In genomic region chr8:24366000-24366399, GRCm38 (mm10) we compare ENCODE assay signal across 20 mouse cellular contexts.
DNase-seq lines count a peak whose midpoint lies in the region; ATAC-seq and TF ChIP-seq lines count a peak whose summit lies in the region.
"Had no signal": no experiment of that assay in that cellular context is flagged by ENCODE, and none has a peak within 500 bp of the region (broad histone marks: within the 10 kb centered on the region; RNA-seq: fewer than 3 reads in every experiment).

No protein-coding gene starts in this region.

- no peak overlapping the region for H3K4me2 ChIP-seq in embryonic facial prominence, embryonic 14.5 days (ENCODE audit: low read depth, low read length)
- no peak overlapping the region for H3K4me2 ChIP-seq in heart, embryonic 16.5 days (ENCODE audit: low read depth, low read length)
- no peak overlapping the region for H3K4me2 ChIP-seq in heart, embryonic 12.5 days
- H3K4me2 ChIP-seq in lung, embryonic 14.5 days = no peak overlapping the region
- H3K4me2 ChIP-seq: heart, embryonic 13.5 days; midbrain, embryonic 13.5 days had no signal

- H3K4me3 ChIP-seq in embryonic facial prominence, embryonic 14.5 days (ENCODE audit: low read depth, low read length) = no peak overlapping the region
- no peak overlapping the region for H3K4me3 ChIP-seq in embryonic facial prominence, embryonic 10.5 days
- H3K4me3 ChIP-seq in heart, embryonic 16.5 days (ENCODE audit: low read length) = no peak overlapping the region
- H3K4me3 ChIP-seq in heart, embryonic 12.5 days = no peak overlapping the region
- no peak overlapping the region for H3K4me3 ChIP-seq in lung, embryonic 14.5 days (ENCODE audit: low read depth, low read length)
- H3K4me3 ChIP-seq in lung, adult 2 months (replicated peaks; ENCODE audit: extremely low read depth, low read depth, low read length) = no peak overlapping the region
- H3K4me3 ChIP-seq: erythroblast, embryonic 14.5 days; heart, embryonic 13.5 days; layer of hippocampus, adult 2 months; left cerebral cortex, adult 2 months; midbrain, embryonic 13.5 days; myocyte had no signal

- no peak for TF ChIP-seq POLR2A in lung, adult 2 months (IDR thresholded peaks at IDR 0.05; ENCODE audit: borderline replicate concordance, extremely low read depth, low read depth, low read length)

- no peaks in the 10 kb centered on the region for H3K27me3 ChIP-seq in embryonic facial prominence, embryonic 14.5 days (replicated peaks; ENCODE audit: control insufficient read depth, insufficient read depth, low read length)
- no peaks in the 10 kb centered on the region for H3K27me3 ChIP-seq in embryonic facial prominence, embryonic 10.5 days (replicated peaks; ENCODE audit: low read depth, poor library complexity, severe bottlenecking)
- no peaks in the 10 kb centered on the region for H3K27me3 ChIP-seq in heart, embryonic 16.5 days (ENCODE audit: control insufficient read depth, insufficient read depth, low read length)
- no peaks in the 10 kb centered on the region for H3K27me3 ChIP-seq in heart, embryonic 12.5 days (replicated peaks)
- H3K27me3 ChIP-seq in lung, embryonic 14.5 days (ENCODE audit: insufficient read depth, low read length) = no peaks in the 10 kb centered on the region
- H3K27me3 ChIP-seq: heart, embryonic 13.5 days; midbrain, embryonic 13.5 days had no signal

- no peak overlapping the region for H3K27ac ChIP-seq in embryonic facial prominence, embryonic 14.5 days (replicated peaks; ENCODE audit: low read depth, low read length)
- no peak overlapping the region for H3K27ac ChIP-seq in embryonic facial prominence, embryonic 10.5 days (replicated peaks)
- no peak overlapping the region for H3K27ac ChIP-seq in heart, embryonic 16.5 days (ENCODE audit: low read length)
- H3K27ac ChIP-seq in heart, embryonic 12.5 days (ENCODE audit: poor library complexity, severe bottlenecking) = no peak overlapping the region
- no peak overlapping the region for H3K27ac ChIP-seq in lung, embryonic 14.5 days (ENCODE audit: low read depth)
- H3K27ac ChIP-seq: heart, embryonic 13.5 days; kidney, postnatal 0 days; layer of hippocampus, adult 2 months; left cerebral cortex, adult 2 months; macrophage had no signal

- TF ChIP-seq CTCF in lung, embryonic 14.5 days (IDR thresholded peaks at IDR 0.05; ENCODE audit: low read depth) = no peak
- no peak for TF ChIP-seq CTCF in lung, adult 2 months (IDR thresholded peaks at IDR 0.05; ENCODE audit: insufficient read depth, low read length)

- no peaks in the 10 kb centered on the region for H3K9me3 ChIP-seq in embryonic facial prominence, embryonic 14.5 days (ENCODE audit: control insufficient read depth, low read length)
- H3K9me3 ChIP-seq in embryonic facial prominence, embryonic 10.5 days = no peaks in the 10 kb centered on the region
- no peaks in the 10 kb centered on the region for H3K9me3 ChIP-seq in heart, embryonic 16.5 days (replicated peaks; ENCODE audit: control insufficient read depth, low read length)
- no peaks in the 10 kb centered on the region for H3K9me3 ChIP-seq in heart, embryonic 12.5 days (replicated peaks)
- H3K9me3 ChIP-seq in lung, embryonic 14.5 days (ENCODE audit: low read depth, low read length) = no peaks in the 10 kb centered on the region
- H3K9me3 ChIP-seq: heart, embryonic 13.5 days; midbrain, embryonic 13.5 days had no signal

- intact Hi-C loops in gastrocnemius, postnatal 36 days (cut with DNase I) = no loop called here

- no peak for ATAC-seq in embryonic facial prominence, embryonic 14.5 days (ENCODE audit: low read depth)
- peak; percentile 45; the same call in 1 of the 2 replicates for ATAC-seq in heart, embryonic 16.5 days (replicated peaks; ENCODE audit: extremely low read depth, insufficient read depth, low FRiP score)
- no peak for ATAC-seq in heart, embryonic 12.5 days (ENCODE audit: insufficient number of reproducible peaks, low FRiP score)
- ATAC-seq in lung, embryonic 14.5 days (ENCODE audit: insufficient read depth) = peak; percentile 90
- ATAC-seq: midbrain, embryonic 13.5 days had no signal

- H3K9ac ChIP-seq in embryonic facial prominence, embryonic 14.5 days (ENCODE audit: low read depth, low read length) = no peak overlapping the region
- H3K9ac ChIP-seq in heart, embryonic 16.5 days (ENCODE audit: low read length) = no peak overlapping the region
- H3K9ac ChIP-seq in heart, embryonic 12.5 days = no peak overlapping the region
- H3K9ac ChIP-seq in lung, embryonic 14.5 days = no peak overlapping the region
- H3K9ac ChIP-seq: heart, embryonic 13.5 days; midbrain, embryonic 13.5 days had no signal

- no peaks in the 10 kb centered on the region for H3K4me1 ChIP-seq in embryonic facial prominence, embryonic 14.5 days (ENCODE audit: control insufficient read depth, insufficient read depth, low read length)
- no peaks in the 10 kb centered on the region for H3K4me1 ChIP-seq in embryonic facial prominence, embryonic 10.5 days
- H3K4me1 ChIP-seq in heart, embryonic 16.5 days (ENCODE audit: control insufficient read depth, insufficient read depth, low read length) = peaks cover 7% of the 10 kb centered on the region
- H3K4me1 ChIP-seq in heart, embryonic 12.5 days (replicated peaks) = peaks cover 7% of the 10 kb centered on the region
- no peaks in the 10 kb centered on the region; the same call in 1 of the 2 replicates for H3K4me1 ChIP-seq in lung, embryonic 14.5 days (ENCODE audit: insufficient read depth)
- no peaks in the 10 kb centered on the region for H3K4me1 ChIP-seq in lung, adult 2 months (ENCODE audit: control insufficient read depth, insufficient read depth, low read length)

- DNase-seq in embryonic facial prominence, embryonic 14.5 days (ENCODE audit: low spot score) = peak; percentile 48
- DNase-seq in embryonic facial prominence, embryonic 10.5 days (ENCODE audit: low spot score) = no peak
- peak; percentile 65 for DNase-seq in lung, embryonic 14.5 days
- DNase-seq in lung, adult 2 months = no peak
- DNase-seq in lung, postnatal 10 days = peak; percentile 39
- no peak for DNase-seq in gastrocnemius, postnatal 36 days
- DNase-seq: adrenal gland, postnatal 25 days; cerebellum, postnatal 10 days; liver; right cerebral cortex, postnatal 4 days had no signal

- H3K36me3 ChIP-seq in embryonic facial prominence, embryonic 14.5 days (ENCODE audit: control insufficient read depth, insufficient read depth, low read length) = no peaks in the 10 kb centered on the region
- no peaks in the 10 kb centered on the region for H3K36me3 ChIP-seq in embryonic facial prominence, embryonic 10.5 days (replicated peaks)
- no peaks in the 10 kb centered on the region for H3K36me3 ChIP-seq in heart, embryonic 16.5 days (ENCODE audit: control insufficient read depth, insufficient read depth)
- no peaks in the 10 kb centered on the region for H3K36me3 ChIP-seq in heart, embryonic 12.5 days
- no peaks in the 10 kb centered on the region for H3K36me3 ChIP-seq in lung, embryonic 14.5 days (ENCODE audit: insufficient read depth)
- H3K36me3 ChIP-seq: heart, embryonic 13.5 days; midbrain, embryonic 13.5 days had no signal

Comparison
In these comparisons a context has a peak if more than half of its experiments do, and no peak if none do; other contexts are left out.
1. ATAC-seq: peak in heart, embryonic 16.5 days (single experiment) and lung, embryonic 14.5 days (single experiment); none in embryonic facial prominence, embryonic 14.5 days (single experiment) and heart, embryonic 12.5 days (single experiment).
2. DNase-seq: peak in embryonic facial prominence, embryonic 14.5 days (single experiment), lung, embryonic 14.5 days (single experiment) and lung, postnatal 10 days (single experiment); none in embryonic facial prominence, embryonic 10.5 days (single experiment), lung, adult 2 months (single experiment) and gastrocnemius, postnatal 36 days (0 of 2).